In genomic region chr7:99158904-99159303, GRCm38 (mm10) we compare ENCODE assay signal across 19 mouse cellular contexts. TPM values are rescaled to one million over a fixed set of nuclear protein-coding genes. Genes with fewer than 3 reads are reported as not detected.
DNase-seq lines count a peak whose midpoint lies in the region; ATAC-seq and TF ChIP-seq lines count a peak whose summit lies in the region.
"Had no signal": no experiment of that assay in that cellular context is flagged by ENCODE, and none has a peak within 500 bp of the region (broad histone marks: within the 10 kb centered on the region; RNA-seq: fewer than 3 reads in every experiment).

No protein-coding gene starts in this region.

- 91% methylated on average over 5 of the region's 5 CpGs for WGBS in intestine, postnatal 0 days
- WGBS in intestine, embryonic 16.5 days: 79% methylated on average over 5 of the region's 5 CpGs

- no peaks in the 10 kb centered on the region for H3K9me3 ChIP-seq in intestine, postnatal 0 days (ENCODE audit: control insufficient read depth)
- no peaks in the 10 kb centered on the region for H3K9me3 ChIP-seq in intestine, embryonic 16.5 days (ENCODE audit: control insufficient read depth, low read length)
- no peaks in the 10 kb centered on the region for H3K9me3 ChIP-seq in MEL (replicated peaks; ENCODE audit: insufficient read depth, low read length)
- H3K9me3 ChIP-seq: embryonic facial prominence, embryonic 10.5 days; heart, embryonic 10.5 days; hindbrain, embryonic 12.5 days had no signal

- TF ChIP-seq EP300 in MEL (IDR thresholded peaks at IDR 0.05; ENCODE audit: low read depth in 1 of 2, low read length in 2 of 2): no peak

- H3K27ac ChIP-seq in intestine, postnatal 0 days (ENCODE audit: low read depth, low read length): peak overlapping the region; percentile 0; the same call in 1 of the 2 replicates
- H3K27ac ChIP-seq in intestine, embryonic 16.5 days (ENCODE audit: low read length): no peak overlapping the region
- no peak overlapping the region for H3K27ac ChIP-seq in MEL (ENCODE audit: control insufficient read depth, low read depth, low read length)
- H3K27ac ChIP-seq: embryonic facial prominence, embryonic 10.5 days; heart, embryonic 10.5 days; hindbrain, embryonic 12.5 days; hindbrain, postnatal 0 days had no signal

- TF ChIP-seq RAD21 in MEL (IDR thresholded peaks at IDR 0.05; ENCODE audit: low read depth, low read length): no peak

- H3K4me1 ChIP-seq in intestine, postnatal 0 days (replicated peaks; ENCODE audit: control insufficient read depth, insufficient read depth, low read length): peaks cover 22% of the 10 kb centered on the region
- H3K4me1 ChIP-seq in intestine, embryonic 16.5 days (ENCODE audit: control insufficient read depth, insufficient read depth, low read length): peaks cover 69% of the 10 kb centered on the region
- H3K4me1 ChIP-seq in MEL (ENCODE audit: control insufficient read depth in 1 of 2, insufficient read depth in 2 of 2, low read length in 2 of 2): peaks cover 1 to 13% of the 10 kb centered on the region in 2 experiments; a peak in 2 of 4 replicates

- no peak overlapping the region for H3K4me3 ChIP-seq in intestine, postnatal 0 days (ENCODE audit: low read depth, low read length)
- H3K4me3 ChIP-seq in intestine, embryonic 16.5 days (ENCODE audit: low read length): no peak overlapping the region
- no peak overlapping the region for H3K4me3 ChIP-seq in MEL (ENCODE audit: control insufficient read depth in 1 of 2, insufficient read depth in 1 of 2, low read depth in 2 of 2, low read length in 2 of 2)
- H3K4me3 ChIP-seq: embryonic facial prominence, embryonic 10.5 days; heart, embryonic 10.5 days; hindbrain, embryonic 12.5 days had no signal

- no peak for TF ChIP-seq POLR2A in MEL (IDR thresholded peaks at IDR 0.05; ENCODE audit: control insufficient read depth in 1 of 2, insufficient read depth in 1 of 2, low read depth in 1 of 2, low read length in 2 of 2, poor library complexity in 1 of 2)

- no peak for ATAC-seq in intestine, postnatal 0 days
- ATAC-seq in intestine, embryonic 16.5 days: no peak
- peak; percentile 52 for ATAC-seq in common myeloid progenitor, adult 5-6 weeks (replicated peaks; ENCODE audit: low read depth, poor library complexity, severe bottlenecking)
- peak; percentile 14; the same call in 1 of the 2 replicates for ATAC-seq in megakaryocyte progenitor cell, adult 5-6 weeks (replicated peaks; ENCODE audit: poor library complexity)
- ATAC-seq: forebrain, embryonic 14.5 days; hindbrain, postnatal 0 days had no signal

- no peak overlapping the region for H3K9ac ChIP-seq in intestine, postnatal 0 days (ENCODE audit: low read depth, low read length)
- no peak overlapping the region for H3K9ac ChIP-seq in intestine, embryonic 16.5 days (ENCODE audit: low read depth, low read length)
- no peak overlapping the region for H3K9ac ChIP-seq in MEL (ENCODE audit: control insufficient read depth, low read depth, low read length, poor library complexity, severe bottlenecking)
- H3K9ac ChIP-seq: hindbrain, embryonic 12.5 days had no signal

- H3K4me2 ChIP-seq in intestine, postnatal 0 days (replicated peaks; ENCODE audit: low read depth): no peak overlapping the region
- no peak overlapping the region for H3K4me2 ChIP-seq in intestine, embryonic 16.5 days (ENCODE audit: low read depth, low read length)
- H3K4me2 ChIP-seq: hindbrain, embryonic 12.5 days had no signal

- H3K27me3 ChIP-seq in intestine, postnatal 0 days (replicated peaks; ENCODE audit: control insufficient read depth, insufficient read depth, low read length): no peaks in the 10 kb centered on the region
- H3K27me3 ChIP-seq in intestine, embryonic 16.5 days (replicated peaks; ENCODE audit: control insufficient read depth, insufficient read depth, low read length): no peaks in the 10 kb centered on the region
- H3K27me3 ChIP-seq in MEL (ENCODE audit: control insufficient read depth in 1 of 2, insufficient read depth in 2 of 2, low read length in 2 of 2): no peaks in the 10 kb centered on the region
- H3K27me3 ChIP-seq: hindbrain, embryonic 12.5 days had no signal

- H3K79me2 ChIP-seq in MEL (ENCODE audit: control insufficient read depth, insufficient read depth, low read length, poor library complexity): no peaks in the 10 kb centered on the region

- TF ChIP-seq CTCF in intestine, postnatal 0 days (IDR thresholded peaks at IDR 0.05; ENCODE audit: low read depth): no peak
- TF ChIP-seq CTCF in MEL (IDR thresholded peaks at IDR 0.05 in 2 of 3, conservative IDR thresholded peaks at IDR 0.05 in 1 of 3; ENCODE audit: control insufficient read depth in 1 of 3, insufficient read depth in 1 of 3, low read depth in 2 of 3, low read length in 3 of 3, poor library complexity in 1 of 3, severe bottlenecking in 1 of 3): no peak

- peak; percentile 42 for DNase-seq in MEL (ENCODE audit: low read depth, low spot score)
- no peak for DNase-seq in c-Kit-positive CD71-positive TER-119-positive erythroid progenitor cells, embryonic 14.5 days (ENCODE audit: low spot score)
- DNase-seq in ovary, adult 18-20 months (ENCODE audit: low spot score): no peak
- no peak for DNase-seq in ovary, postnatal 14 days (ENCODE audit: low spot score)
- DNase-seq: adrenal gland, adult 8-10 months; adrenal gland, postnatal 36 days; cerebellum, adult 11 months; cerebellum, adult 9-10 months; cerebellum, postnatal 36 days; gastrocnemius, postnatal 10 days had no signal

- peaks cover 58% of the 10 kb centered on the region for H3K36me3 ChIP-seq in intestine, postnatal 0 days (ENCODE audit: control insufficient read depth, insufficient read depth)
- no peaks in the 10 kb centered on the region for H3K36me3 ChIP-seq in intestine, embryonic 16.5 days (ENCODE audit: control insufficient read depth, insufficient read depth, low read length)
- 0 out of 4 replicates have a peak, but pooled peaks cover 0 to 4% of the 10 kb centered on the region in 2 experiments for H3K36me3 ChIP-seq in MEL (ENCODE audit: control insufficient read depth in 1 of 2, insufficient read depth in 2 of 2, low read length in 2 of 2)
- H3K36me3 ChIP-seq: heart, embryonic 10.5 days; hindbrain, embryonic 12.5 days had no signal

TF ChIP-seq in MEL, 35 proteins besides CTCF, POLR2A, EP300 and RAD21:
- no peak for TF ChIP-seq CHD2 (IDR thresholded peaks at IDR 0.05; ENCODE audit: low read length)
- TF ChIP-seq ELF1 (IDR thresholded peaks at IDR 0.05; ENCODE audit: low read depth, low read length): no peak
- TF ChIP-seq GABPA (IDR thresholded peaks at IDR 0.05; ENCODE audit: low read depth, low read length): no peak
- TF ChIP-seq USF1 (IDR thresholded peaks at IDR 0.05; ENCODE audit: low read depth, low read length): no peak
- no peak for TF ChIP-seq ZNF384 (IDR thresholded peaks at IDR 0.05; ENCODE audit: low read depth, low read length)
- no peak for TF ChIP-seq MAFK (IDR thresholded peaks at IDR 0.05; ENCODE audit: borderline replicate concordance, low read depth, low read length)

RNA-seq across cellular contexts. Expression of gene Uvrag, which starts 18.0 kb away (rescaled TPM):
- polyA plus RNA-seq in intestine, postnatal 0 days (2015; fragmentation: Nextera tagmentation; extraction: Ambion mirVana): 12.0 and 17.4 TPM in 2 replicates
- 17.4 and 18.3 TPM in 2 replicates for polyA plus RNA-seq in intestine, embryonic 16.5 days (2015; fragmentation: Nextera tagmentation; extraction: Ambion mirVana)
- total RNA-seq in MEL (2012; rRNA removed): 14.1 and 15.0 TPM in 2 replicates
- polyA plus RNA-seq in MEL (2012; ENCODE audit: insufficient read depth in 1 of 2, insufficient read length in 2 of 2, low read depth in 1 of 2, low replicate concordance in 2 of 2, missing spikeins in 1 of 2): 10 to 100 TPM in 1 of 2 experiments, not detected in 1; 19.5 TPM
- total RNA-seq in common myeloid progenitor, adult 5-6 weeks (2017): 31.4 and 37.1 TPM in 2 replicates
- 22.6 and 24.6 TPM in 2 replicates for total RNA-seq in megakaryocyte progenitor cell, adult 5-6 weeks (2015)
- 33.9 TPM in 2 replicates for total RNA-seq in megakaryocyte progenitor cell, adult 5-6 weeks (2017)

RNA-seq across cellular contexts. Expression of gene Dgat2, which starts 23.6 kb away (rescaled TPM):
- polyA plus RNA-seq in intestine, postnatal 0 days (2015; fragmentation: Nextera tagmentation; extraction: Ambion mirVana): 1,614 and 1,691 TPM in 2 replicates
- 325 and 488 TPM in 2 replicates for polyA plus RNA-seq in intestine, embryonic 16.5 days (2015; fragmentation: Nextera tagmentation; extraction: Ambion mirVana)
- total RNA-seq in MEL (2012; rRNA removed): 4.1 and 4.5 TPM in 2 replicates
- 1 to 10 TPM in 1 of 2 experiments, not detected in 1; 7.7 TPM for polyA plus RNA-seq in MEL (2012; ENCODE audit: insufficient read depth in 1 of 2, insufficient read length in 2 of 2, low read depth in 1 of 2, low replicate concordance in 2 of 2, missing spikeins in 1 of 2)
- total RNA-seq in common myeloid progenitor, adult 5-6 weeks (2017): 0.46 and 0.97 TPM in 2 replicates
- 11.4 and 12.2 TPM in 2 replicates for total RNA-seq in megakaryocyte progenitor cell, adult 5-6 weeks (2015)
- 8.5 and 12.2 TPM in 2 replicates for total RNA-seq in megakaryocyte progenitor cell, adult 5-6 weeks (2017)

Comparison
In these comparisons a context has a peak if more than half of its experiments do, and no peak if none do; other contexts are left out.
1. ATAC-seq: peak in common myeloid progenitor, adult 5-6 weeks (single experiment) and megakaryocyte progenitor cell, adult 5-6 weeks (single experiment); none in intestine, postnatal 0 days (single experiment) and intestine, embryonic 16.5 days (single experiment).